Mouse (Mus musculus) thymus, adult 2 months (tissue): ENCODE data around the gene Kif3c.

Source experiments
- CTCF ChIP-seq: fragments of 200-500 bp; IDR thresholded peaks from 2 replicates; pipeline ENCODE4 v1.5.1; 2012; ENCODE audit warnings: mild to moderate bottlenecking, control low read depth, low read length, moderate library complexity, borderline replicate concordance; ENCODE audit not compliant: control insufficient read depth, poor library complexity, insufficient read depth; ENCODE audit errors: extremely low read depth
- POLR2A ChIP-seq: fragments of 200-500 bp; IDR thresholded peaks from 2 replicates; pipeline ENCODE4 v1.6.1; 2012; ENCODE audit warnings: mild to moderate bottlenecking, low read length, control low read depth, moderate library complexity; ENCODE audit not compliant: control insufficient read depth, poor library complexity, insufficient read depth; ENCODE audit errors: extremely low read depth

- TF ChIP-seq CTCF (no peak), POLR2A (no peak)
Observed at GRCm38 (mm10) chr12:3352216-3352615, 12.7 kb upstream of the Kif3c start.
